Mouse (Mus musculus): Measurements from ENCODE around the gene 2010111I01Rik.

DNA sequence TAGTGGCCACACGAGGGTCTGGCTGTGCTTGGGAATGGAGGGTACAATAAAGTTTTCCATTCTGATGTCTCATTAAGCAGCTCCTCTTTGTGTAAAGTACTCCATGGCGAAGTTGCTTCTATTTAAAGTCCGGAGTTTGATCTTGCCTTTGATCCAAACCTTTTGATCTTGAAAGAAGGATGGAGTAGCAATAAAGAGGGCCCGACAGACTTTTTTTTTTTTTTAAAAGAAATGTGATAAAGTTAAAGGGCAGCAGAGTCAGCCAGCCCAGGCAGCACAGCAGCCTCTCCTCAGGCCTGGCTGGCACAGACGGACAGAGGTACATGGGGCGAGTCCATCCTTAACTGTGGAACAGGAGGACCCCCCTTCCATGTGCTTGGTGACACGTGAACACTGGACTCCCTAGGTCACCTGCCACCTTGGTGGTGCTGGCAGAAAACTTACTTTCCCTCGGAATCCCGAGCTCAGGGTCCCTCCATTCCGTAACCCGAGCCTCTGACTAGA lies 274.7 kb downstream of the 2010111I01Rik start:
- TF ChIP-seq ZMIZ1 (IDR thresholded peaks at IDR 0.05; ENCODE audit: low read depth, low read length) (no peak), EP300 (IDR thresholded peaks at IDR 0.05; ENCODE audit: low read length) (no peak), ZKSCAN1 (IDR thresholded peaks at IDR 0.05; ENCODE audit: borderline replicate concordance, low read depth, low read length) (no peak), USF2 (conservative IDR thresholded peaks at IDR 0.05; ENCODE audit: low read depth, low read length) (no peak), CTCF (conservative IDR thresholded peaks at IDR 0.05 in 1 of 2, IDR thresholded peaks at IDR 0.05 in 1 of 2; ENCODE audit: low read depth in 2 of 2, low read length in 2 of 2) (no peak), BHLHE40 (IDR thresholded peaks at IDR 0.05; ENCODE audit: low read depth, low read length) (peak; percentile 30), KAT2A (IDR thresholded peaks at IDR 0.05; ENCODE audit: insufficient replicate concordance, low read length) (no peak), POLR2A (IDR thresholded peaks at IDR 0.05; ENCODE audit: low read depth, low read length) (no peak), UBTF (IDR thresholded peaks at IDR 0.05; ENCODE audit: low read depth, low read length) (no peak), E2F4 (IDR thresholded peaks at IDR 0.05; ENCODE audit: insufficient replicate concordance, low read depth, low read length) (no peak)

All from CH12.LX (cell line).